Mouse (Mus musculus) kidney, adult 2 months (tissue): ENCODE measurements around the gene Shc1.

Experiments used
- CTCF ChIP-seq: fragments of 200-500 bp; conservative IDR thresholded peaks from 2 replicates; pipeline ENCODE4 v1.5.1; 2011; ENCODE audit warnings: low read depth, mild to moderate bottlenecking, control low read depth, low read length, moderate library complexity, mixed read lengths; ENCODE audit not compliant: insufficient read depth, insufficient read length
- POLR2A ChIP-seq: fragments of 200-500 bp; IDR thresholded peaks from one replicate; pipeline ENCODE4 v1.6.1; 2011; ENCODE audit warnings: low read depth, low read length, control low read depth

DNA sequence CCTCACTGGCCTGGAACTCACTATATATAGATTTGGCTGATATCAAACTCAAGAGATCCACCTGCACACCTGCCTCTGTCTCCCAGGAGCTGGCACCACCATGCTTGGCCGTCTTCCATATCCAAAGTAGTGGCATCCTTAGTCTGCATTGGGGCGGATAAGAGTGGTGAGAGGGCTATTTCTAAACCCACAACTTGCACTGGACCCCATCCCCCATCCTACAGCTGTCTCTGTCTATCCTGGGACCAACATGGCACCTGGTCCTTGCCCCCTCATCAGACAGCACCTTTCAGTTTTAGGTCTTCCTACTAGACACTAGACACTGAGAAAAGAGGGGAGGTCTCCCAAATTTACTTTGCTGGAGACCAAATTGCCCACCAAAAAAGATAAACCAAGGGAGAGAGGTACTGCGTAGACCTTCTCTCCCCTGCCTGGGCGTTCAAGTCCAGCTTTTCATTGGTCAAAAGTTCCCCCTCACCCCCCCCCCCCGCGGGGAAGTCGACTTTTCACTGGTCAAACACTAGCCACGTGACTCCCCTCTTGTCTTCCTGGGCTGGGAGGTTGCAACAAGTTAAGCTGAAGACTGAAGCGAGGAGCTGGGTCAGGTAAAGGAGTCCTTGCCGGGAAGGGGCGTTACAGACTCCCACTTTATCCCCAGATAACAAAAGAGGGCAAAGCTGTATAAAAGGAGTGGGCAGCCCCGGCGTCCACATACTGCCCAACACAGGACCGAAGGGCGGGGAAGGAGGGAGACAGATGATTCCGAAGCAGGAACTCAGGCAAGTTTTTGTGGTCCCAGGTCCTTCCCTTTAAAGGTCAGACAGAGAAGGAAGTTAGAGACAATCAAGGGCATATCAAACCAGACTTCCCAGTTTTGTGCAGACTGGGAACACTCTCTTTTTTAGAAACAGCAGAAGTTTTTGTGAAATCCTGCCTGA lies 18.2 kb downstream of the Shc1 start, which contains the start of gene Pbxip1:
- no peak for TF ChIP-seq CTCF
- TF ChIP-seq POLR2A, result no peak
